Mouse (Mus musculus) brain, embryonic 14.5 days (tissue): ENCODE data around the gene Myod1.

Experiments used
- CTCF ChIP-seq: fragments of 200-500 bp; IDR thresholded peaks from 2 replicates; pipeline ENCODE4 v1.5.1; 2012; ENCODE audit warnings: inconsistent platforms, mild to moderate bottlenecking, moderate library complexity, borderline replicate concordance; ENCODE audit not compliant: insufficient read depth, insufficient read length; ENCODE audit errors: extremely low read depth
- POLR2A ChIP-seq: fragments of 200-500 bp; IDR thresholded peaks from 2 replicates; pipeline ENCODE4 v1.6.1; 2012; ENCODE audit warnings: mild to moderate bottlenecking, inconsistent platforms, borderline replicate concordance; ENCODE audit not compliant: poor library complexity, insufficient read depth, insufficient read length, severe bottlenecking; ENCODE audit errors: extremely low read depth

GRCm38 (mm10) chr7:46341471-46341870 lies 34.8 kb upstream of the Myod1 start:
- TF ChIP-seq CTCF (no peak), POLR2A (no peak)
